Mouse (Mus musculus) CH12.LX (cell line): Measurements from ENCODE around the gene Slc48a1.

Source experiments
- CTCF ChIP-seq, 2 experiments: IDR thresholded peaks in 1 of 2; conservative IDR thresholded peaks in 1 of 2; 2 replicates each; pipeline ENCODE4 v1.5.1; 2011 to 2012; ENCODE audit warnings: low read depth in 2 of 2, low read length in 2 of 2, improper control_type of control experiment in 1 of 2, inconsistent platforms in 1 of 2, mild to moderate bottlenecking in 1 of 2, moderate library complexity in 1 of 2
- EP300 ChIP-seq: IDR thresholded peaks from 2 replicates; pipeline ENCODE4 v1.6.1; 2011; ENCODE audit warnings: low read length, improper control_type of control experiment
- JUN ChIP-seq: IDR thresholded peaks from 2 replicates; pipeline ENCODE4 v1.6.1; 2011; ENCODE audit warnings: low read depth, mild to moderate bottlenecking, low read length, improper control_type of control experiment, moderate library complexity; ENCODE audit not compliant: insufficient read depth
- MAFK ChIP-seq: IDR thresholded peaks from 2 replicates; pipeline ENCODE4 v1.6.1; 2011; ENCODE audit warnings: low read length, improper control_type of control experiment; ENCODE audit not compliant: insufficient replicate concordance
- MAZ ChIP-seq: IDR thresholded peaks from 2 replicates; pipeline ENCODE4 v1.6.1; 2012; ENCODE audit warnings: low read depth, mild to moderate bottlenecking, inconsistent platforms, low read length, improper control_type of control experiment, moderate library complexity
- MEF2A ChIP-seq: IDR thresholded peaks from 2 replicates; pipeline ENCODE4 v1.6.1; 2014; ENCODE audit warnings: low read depth, mild to moderate bottlenecking, inconsistent platforms, low read length, improper control_type of control experiment, borderline replicate concordance
- POLR2AphosphoS2 ChIP-seq: IDR thresholded peaks from 2 replicates; pipeline ENCODE4 v1.6.1; 2011; ENCODE audit warnings: low read depth, low read length, improper control_type of control experiment
- RCOR1 ChIP-seq: conservative IDR thresholded peaks from 2 replicates; pipeline ENCODE4 v1.6.1; 2012; ENCODE audit warnings: low read depth, mild to moderate bottlenecking, inconsistent platforms, low read length, improper control_type of control experiment
- SMC3 ChIP-seq: IDR thresholded peaks from 2 replicates; pipeline ENCODE4 v1.6.1; 2011; ENCODE audit warnings: low read depth, low read length, improper control_type of control experiment
- TBP ChIP-seq: conservative IDR thresholded peaks from 2 replicates; pipeline ENCODE4 v1.6.1; 2011; ENCODE audit warnings: low read depth, low read length, improper control_type of control experiment
- ZMIZ1 ChIP-seq: IDR thresholded peaks from 2 replicates; pipeline ENCODE4 v1.6.1; 2012; ENCODE audit warnings: low read depth, mild to moderate bottlenecking, inconsistent platforms, low read length, improper control_type of control experiment

DNA sequence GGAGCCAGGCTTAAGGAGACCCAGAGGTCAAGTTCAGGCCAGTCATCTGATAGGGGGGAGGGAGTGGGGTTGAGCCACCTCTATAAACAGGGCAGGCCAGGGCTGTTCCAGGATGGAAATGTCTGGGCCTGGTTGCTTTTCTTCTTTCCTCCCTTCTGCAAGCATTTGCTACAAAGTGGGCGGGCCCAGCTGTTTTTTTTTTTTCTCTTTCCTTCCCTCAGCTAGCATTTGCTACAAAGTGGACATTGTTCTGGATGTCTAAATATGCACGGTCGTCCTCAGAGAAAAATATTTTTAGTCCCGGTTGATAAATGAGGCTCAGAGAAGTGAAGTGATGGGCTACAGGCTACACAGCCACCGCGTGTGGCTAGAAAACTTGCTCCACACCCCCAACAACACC is 23.8 kb upstream of the Slc48a1 start:
- TF ChIP-seq CTCF (conservative IDR thresholded peaks at IDR 0.05 in 1 of 2, IDR thresholded peaks at IDR 0.05 in 1 of 2; ENCODE audit: low read depth in 2 of 2, low read length in 2 of 2) (no peak), POLR2AphosphoS2 (no peak), MAZ (no peak), MEF2A (no peak), JUN (no peak), TBP (no peak), SMC3 (no peak), ZMIZ1 (no peak), MAFK (no peak), EP300 (no peak), RCOR1 (no peak)
